Mouse (Mus musculus) gonadal fat pad, adult 2 months (tissue): ENCODE measurements at regions not wholly inside any gene's neighbourhood (a gene's known extent, or its start where the extent isn't known, plus 50 kb on each side); places are given as distances from the start of the nearest gene placed in this dataset.

ENCODE experiments used
- DNase-seq: peaks from one replicate; pipeline ENCODE4 v3.0.0-alpha.2; 2012; ENCODE audit warnings: low read depth

DNA sequence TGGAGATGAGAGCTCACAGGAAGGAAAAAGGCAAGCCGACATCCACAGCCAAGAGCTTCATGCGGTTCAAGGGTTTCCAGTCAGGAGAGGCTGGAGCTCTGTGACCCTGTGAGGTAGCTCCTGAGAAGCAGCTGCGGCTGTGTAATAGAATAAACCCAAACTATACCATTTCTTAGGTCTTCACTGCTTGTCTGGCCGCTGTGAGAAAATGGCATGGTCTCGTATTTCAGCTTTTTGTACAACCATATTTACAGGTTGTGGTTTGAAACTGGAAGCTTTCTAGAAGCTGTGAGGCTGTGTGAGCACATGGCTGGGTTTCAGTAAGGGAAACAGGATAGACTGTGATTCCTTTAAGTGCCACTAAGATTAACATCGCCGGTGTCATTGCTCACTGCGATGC is 388.6 kb upstream of the Gm11114 start:
- DNase-seq: no peak

DNA sequence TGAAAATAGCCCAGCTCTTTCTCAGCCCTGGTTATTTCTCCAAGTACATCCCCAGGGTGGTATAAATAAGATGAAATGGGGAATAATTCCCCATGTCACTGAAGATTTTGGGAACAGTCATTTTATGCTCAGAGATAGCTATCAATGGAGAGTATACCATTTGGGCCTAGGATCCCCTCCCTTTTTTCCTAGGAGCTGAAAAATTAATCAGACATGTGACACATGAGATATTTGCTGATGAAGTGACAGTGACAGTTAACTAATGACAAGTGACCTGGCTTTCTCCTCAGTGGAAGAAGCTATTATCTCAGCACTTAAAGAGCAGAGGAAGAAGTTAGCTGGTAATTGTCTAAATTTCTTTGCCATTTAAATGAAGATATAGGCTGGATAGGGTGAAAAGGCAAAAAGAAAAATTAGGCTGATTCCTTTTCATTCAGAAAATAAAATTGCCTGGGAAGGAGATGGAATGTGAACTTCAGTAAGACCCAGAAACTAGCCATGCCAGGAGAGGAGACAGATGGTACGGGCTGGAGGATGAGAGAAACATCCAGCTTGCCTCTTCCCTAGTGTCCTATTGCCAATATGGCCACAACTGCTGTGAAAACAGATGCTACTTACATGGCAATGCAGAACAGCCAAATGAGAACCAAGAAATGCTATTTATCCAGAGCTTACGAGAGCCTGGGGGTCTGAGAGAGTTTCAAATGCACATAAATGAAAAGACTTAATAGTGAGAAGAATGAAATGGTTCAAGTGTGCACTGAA is 376.1 kb upstream of the Gm11114 start:
- no peak for DNase-seq

DNA sequence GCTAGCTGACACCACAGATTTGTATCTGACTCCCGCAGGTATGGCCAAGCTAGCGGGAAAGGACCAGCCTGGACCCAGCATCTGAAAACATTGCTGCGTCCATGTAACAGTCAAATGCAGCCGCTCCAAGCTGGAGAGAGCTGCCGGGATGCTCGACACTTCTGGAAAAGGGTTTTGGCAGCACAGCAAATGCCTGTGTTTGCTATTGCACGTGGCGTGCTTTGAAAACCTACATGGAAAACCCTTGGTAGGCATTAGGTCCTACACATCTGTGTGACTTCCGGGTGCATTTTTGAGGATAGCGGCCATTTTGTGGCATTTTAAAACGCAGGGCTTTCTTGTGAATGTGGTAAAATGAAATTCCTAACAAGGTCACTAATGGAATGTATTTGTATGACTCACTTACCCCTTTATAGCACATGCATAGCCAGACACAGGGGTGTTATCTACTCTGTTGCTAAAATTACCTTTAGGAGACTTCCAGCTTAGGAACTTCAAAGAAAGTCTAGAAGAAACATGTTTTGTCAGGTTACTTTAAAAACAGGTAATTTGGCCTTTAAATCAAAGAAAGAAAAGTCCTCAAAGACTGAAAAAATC is 345.9 kb upstream of the Gm11114 start:
- no peak for DNase-seq

DNA sequence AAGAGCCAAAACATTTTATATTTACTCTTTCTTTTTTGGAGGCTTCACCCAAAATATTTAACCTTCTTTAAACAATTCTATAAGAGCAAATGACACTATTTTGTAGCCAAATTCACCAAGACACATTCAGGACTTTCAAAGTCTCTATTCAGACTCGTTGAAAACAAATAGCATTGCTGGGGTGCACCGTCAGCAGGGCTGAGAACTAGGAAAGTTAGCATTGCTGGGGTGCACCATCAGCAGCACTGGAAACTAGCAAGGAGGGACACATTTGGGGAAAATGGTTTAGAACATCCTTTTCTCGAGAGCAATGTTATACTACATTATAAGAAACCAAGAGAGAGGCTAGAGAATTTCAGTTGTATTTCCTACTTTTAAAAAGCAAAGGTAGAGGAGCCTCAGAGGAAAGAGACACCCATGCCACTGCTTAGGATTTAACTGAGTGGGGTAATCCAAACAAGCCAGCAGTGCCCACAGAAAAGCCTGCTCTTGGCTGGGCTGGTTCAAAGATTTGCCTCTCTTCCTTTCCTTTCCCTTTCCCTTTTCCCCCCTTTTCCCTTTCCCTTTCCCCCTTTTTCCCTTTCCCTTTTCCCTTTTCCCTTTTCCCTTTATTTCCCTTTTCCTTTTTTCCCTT is 342.5 kb upstream of the Gm11114 start:
- DNase-seq: no peak

DNA sequence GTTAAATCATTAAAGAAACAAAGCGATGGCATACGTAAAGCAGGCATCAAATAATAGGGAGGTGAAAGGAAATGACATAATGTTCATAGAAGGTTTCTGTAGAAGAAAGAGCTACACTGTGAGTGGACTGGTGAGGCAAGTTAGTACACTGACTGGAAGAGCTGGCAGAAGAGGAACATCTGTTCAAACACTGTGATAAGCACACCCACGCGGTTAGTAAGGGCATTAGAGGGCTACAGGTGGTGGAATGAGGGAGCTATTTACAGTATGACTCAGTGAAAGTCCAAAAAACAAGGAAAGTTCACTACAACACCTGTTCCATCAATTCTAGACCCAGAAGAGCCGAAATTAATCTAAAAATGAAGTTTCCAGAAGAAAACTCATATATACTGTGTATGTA is 335.1 kb upstream of the Gm11114 start:
- DNase-seq: no peak

DNA sequence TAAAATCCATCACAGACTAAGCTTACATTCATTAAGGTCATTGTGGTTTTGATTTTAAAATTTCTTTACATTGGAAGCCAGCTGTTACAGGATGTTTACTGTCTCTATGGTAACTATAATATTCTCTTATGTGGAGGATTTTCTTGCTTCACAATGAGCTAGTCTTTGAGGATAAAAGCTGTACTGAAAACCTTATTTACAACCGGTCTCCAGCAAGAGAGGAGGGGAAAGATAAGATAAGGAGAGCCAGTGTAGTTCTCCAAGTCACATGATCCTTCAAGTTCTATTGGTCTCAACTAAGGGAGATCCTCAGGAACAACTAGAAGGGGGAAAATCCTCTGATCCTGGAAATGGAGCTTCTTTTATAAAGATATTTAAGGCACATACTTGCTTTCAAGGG is 309.2 kb upstream of the Gm11114 start:
- no peak for DNase-seq

DNA sequence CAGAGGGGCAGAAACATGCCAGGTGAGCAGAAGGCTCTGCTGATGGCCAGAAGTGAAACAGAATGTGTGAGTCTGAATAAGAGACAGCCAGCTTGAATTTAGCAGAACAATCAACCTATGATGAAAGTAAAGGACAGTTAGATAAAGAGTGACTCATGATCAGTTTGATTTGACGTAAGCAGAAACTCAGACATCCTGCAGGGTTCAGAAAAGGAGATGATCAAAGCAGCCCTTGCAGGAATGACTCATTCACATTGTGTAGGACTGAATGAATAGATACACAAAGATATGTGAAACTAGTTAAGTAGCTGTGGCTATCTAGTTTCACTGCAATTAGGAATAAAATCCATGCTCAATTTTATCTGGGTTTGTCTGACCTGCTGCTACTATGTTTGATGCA is 301.2 kb upstream of the Gm11114 start:
- no peak for DNase-seq

DNA sequence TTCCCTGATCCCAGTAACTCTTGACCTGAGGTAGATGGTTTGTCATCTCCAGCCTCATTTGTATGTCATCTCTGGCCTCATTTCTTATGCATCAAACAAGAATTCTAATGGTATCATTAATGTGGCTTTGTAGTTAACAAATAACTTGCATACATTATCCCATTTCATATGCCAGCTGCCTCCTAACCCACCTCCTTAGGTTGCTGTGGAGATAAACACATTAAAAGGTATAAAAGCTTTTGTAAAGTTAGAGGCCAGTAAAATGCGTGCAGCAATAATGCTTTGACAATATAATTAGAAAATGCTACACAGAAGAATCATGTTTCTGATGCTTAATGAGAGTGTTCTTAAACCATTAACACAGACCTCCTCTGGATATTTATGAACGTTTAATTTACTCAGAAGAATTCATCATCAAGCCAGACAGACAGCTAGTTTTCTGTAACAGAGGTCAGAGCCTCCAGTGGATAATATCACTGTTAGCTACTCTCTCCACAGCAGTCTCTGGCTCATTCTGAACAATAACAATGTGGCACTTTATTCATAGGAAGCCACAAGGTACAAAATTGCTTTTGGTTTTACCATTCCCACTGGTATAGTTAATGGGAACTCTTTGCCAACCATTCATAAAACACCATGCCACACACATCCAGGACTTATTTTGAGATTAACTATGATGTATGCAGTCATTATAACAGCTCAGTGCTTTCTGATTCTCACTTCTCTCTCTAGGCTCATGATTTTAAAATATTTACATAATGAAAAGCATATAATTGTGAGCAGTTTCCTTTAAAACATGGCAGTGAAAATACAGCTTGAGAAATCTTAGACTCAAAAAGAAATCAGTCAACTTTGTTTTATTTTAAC is 264.2 kb upstream of the Gm11114 start:
- DNase-seq: no peak

DNA sequence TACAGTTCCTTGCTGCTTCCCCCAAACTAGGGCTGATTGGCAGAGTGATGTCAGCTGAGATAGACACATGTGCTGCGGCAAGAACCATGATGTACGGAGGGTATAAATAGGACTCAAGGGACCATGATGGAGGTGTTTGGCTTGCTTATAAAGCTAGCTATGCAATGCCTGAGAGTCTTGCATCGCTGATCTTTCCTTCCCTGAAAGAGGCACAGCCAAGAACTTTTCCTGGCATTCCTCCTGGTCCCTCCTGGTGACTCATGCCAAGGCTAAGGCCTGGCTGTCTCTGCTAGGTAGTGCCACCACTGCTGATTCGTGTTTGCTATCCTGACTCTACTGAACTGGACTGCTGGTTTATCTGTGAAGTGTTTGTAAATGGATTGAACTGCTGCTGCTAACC is 260.0 kb upstream of the Gm11114 start:
- no peak for DNase-seq

DNA sequence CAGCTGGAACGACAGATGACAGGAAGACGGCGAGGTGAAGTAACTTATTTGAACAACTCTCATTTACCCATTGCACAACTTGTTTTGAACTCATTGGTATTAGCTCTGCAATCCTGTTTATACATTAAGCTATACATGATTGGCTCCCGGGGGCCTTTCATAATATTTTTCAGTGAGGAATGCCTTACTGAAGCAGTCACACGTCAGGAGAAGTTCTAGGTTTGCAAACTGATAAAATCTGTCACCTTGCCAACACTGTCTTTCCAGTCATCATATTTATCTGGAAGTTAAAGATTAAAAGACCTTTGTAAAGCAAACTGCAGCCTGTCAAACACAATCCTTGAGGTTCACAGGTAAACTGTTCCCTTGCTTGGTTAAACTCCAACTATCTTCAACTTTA is 232.6 kb upstream of the Gm11114 start:
- DNase-seq: no peak

DNA sequence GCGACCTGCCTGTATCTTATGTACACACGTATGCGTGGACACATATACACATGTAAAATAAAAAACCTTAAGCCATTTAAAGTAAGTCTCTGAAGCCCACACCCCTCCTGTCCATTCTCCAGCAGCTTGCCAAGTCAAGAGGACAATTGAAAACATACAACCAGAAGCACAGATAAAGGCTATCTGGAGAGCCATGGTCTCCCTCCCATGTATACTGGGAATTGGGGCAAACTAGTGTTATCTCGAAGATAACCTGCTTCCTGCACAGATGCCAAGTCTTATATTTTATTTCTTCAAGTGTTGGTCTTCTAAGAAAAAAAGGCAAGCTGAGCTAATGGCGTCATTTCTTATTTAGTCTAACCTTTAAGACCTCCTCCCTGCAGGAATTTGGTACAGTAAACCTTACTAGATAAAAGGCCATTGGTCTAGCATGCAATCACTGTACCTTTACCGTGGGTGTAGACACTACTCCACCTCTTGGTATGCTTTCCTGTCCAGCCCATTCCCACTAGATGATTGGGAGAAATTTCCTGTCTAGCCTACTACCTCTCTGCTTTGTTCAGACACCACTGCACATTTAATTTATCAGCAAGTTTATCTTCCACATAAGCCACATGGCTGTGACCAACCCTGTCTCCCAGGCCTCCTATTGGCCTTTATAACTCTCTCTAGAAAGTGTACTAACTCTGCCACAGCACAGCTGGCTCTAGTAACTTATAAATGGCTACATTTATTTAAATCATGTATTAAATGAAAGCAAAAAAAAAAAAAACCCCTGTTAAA is 223.8 kb upstream of the Gm11114 start:
- no peak for DNase-seq

DNA sequence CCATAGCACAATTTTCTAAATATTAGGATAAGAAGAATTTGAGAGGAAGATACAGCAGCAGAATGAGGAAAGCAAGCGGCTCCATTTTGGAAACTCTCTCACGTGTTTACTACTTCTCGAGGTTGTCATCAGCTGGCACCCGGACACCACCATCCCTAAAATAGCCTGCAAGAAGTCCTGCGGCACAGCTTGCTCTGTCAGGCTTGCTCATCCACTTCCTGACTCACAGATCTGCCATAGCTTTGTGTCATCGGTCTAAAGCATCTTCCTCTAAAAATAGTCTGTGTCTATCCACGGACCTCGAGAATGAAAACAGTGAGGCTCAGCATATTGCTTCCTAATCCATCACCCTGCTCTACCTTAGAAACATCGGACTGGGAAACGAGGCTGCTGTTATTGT is 222.3 kb upstream of the Gm11114 start:
- no peak for DNase-seq

DNA sequence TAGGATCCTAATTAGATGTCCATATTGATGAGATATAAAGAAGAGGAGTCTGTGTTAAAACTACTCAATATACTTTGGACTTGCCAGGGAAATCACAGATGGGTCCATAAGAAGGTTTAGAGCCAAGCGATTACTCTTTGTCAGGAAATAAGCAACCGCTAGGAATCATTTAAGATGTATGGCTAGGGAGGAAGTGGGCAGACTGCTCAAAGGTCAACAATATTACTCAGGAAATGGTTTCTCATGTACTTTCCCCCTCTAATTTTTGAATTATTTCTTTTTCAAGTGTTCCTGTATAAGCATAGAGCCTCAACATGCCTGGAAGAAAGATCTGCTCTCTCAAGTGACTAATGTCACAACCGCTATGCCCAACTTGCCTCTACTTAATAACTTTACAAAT is 217.3 kb upstream of the Gm11114 start:
- no peak for DNase-seq

DNA sequence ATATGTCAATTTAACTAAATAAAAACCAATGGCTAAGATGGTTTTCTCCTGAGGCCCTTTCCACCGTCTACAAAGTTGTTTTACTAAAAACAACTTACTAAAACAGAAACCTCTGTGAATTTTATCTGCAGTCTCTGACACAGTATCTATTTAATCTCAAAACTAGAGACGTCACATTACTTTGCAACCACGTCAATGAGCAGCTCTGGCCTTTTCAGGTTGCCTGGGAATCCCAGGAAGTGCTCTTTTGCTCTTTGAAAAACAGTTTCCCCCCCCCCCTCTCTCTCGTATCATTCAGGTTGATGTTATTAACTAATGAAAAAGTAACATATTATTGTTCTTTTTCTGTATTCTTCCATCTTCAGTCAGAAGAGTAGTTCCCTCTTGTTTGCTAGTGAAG is 216.1 kb upstream of the Gm11114 start:
- no peak for DNase-seq

DNA sequence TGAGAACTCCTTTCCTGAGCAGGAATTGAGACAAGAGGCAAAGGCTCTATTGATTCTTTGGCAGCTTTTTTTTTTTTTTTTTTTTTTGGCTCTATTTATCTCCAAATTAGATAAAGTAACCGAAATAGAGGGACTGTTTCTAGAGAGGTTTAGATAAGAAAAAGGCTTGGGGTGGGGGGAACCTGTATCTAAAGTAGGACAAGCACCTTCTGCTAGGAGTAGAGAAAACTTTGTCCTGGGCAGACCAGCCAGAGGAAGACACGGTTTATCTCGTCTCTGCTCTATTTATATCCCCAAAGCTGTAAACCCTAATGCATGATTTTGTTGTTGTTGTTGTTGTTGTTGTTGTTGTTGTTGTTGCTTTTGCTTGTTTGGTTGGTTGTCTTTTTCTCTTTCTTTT is 199.6 kb upstream of the Gm11114 start:
- no peak for DNase-seq

DNA sequence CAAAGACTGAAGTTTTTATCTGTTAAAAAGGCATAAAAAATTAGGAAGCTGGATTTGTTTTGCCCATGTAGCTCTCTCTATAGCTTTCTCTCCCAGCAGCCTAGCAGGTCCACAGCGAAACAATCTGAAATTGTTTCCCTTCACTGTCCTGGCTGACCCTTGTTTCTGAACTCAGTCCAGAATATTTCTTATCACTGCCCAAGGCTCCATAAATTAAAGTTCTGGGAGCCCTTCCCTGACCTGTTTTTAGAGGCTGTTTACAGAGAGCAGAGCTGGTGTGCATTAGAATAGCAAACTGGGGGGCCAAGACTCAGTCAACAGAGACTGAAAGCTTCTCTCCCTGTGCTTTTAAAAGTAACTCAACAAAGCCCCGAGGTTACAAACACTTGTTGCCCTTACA is 198.3 kb upstream of the Gm11114 start:
- no peak for DNase-seq

DNA sequence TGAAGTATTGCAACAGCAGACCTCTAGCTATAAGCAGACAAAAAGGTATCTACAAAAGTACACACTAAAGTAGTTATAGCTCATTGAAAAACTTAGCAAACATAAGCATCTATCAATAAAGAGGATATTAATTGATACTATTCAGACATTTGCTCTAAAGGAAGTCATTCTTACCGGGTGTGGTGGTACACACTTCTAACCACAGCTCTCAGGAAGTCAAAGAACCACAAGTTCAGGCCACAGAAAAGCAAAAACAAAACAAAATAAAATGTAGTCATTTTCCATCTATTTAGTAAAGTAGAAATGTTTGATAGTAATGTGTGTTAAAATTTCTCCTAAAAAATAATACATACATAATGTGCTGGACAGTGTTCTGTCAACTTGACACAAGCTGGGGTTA is 192.5 kb upstream of the Gm11114 start:
- no peak for DNase-seq

DNA sequence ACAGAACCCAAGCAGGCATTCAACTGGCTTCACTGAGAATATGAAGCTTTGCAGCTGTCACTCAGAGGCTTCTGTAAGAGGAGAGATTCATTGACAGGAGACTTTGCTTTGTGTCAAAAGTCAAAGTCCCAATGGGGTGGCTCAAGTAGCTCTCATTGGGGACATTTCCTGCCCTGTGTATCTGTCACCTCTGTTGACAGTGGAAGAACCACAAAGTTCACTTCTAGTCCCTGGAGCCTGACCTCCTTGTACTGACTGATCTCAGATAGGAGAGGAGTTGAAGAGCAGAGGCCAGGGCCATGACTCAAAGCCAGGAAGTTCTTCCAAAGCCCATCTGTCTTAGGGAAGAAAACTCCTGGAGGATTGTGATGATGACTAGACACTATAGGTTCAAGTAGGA is 191.5 kb upstream of the Gm11114 start:
- DNase-seq: no peak

DNA sequence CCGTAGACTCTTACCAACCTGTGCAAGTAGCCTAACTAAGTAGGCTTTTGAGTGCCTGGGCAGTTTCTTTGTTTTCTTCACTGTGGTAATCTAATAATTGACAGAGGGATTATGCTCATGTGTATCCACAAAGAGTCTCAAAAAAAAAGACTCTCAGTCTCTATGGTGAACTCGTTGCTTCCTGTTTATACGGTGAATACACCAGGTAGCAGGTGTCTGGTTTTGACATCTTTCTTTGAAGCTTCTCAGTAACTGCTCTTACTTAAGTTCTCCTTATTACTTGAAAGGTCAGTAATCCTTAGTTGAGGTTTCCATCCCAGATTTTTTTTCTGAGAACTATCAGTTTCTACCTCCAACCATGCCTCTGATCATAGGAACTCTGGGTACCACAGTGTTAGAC is 188.9 kb upstream of the Gm11114 start:
- DNase-seq: no peak

DNA sequence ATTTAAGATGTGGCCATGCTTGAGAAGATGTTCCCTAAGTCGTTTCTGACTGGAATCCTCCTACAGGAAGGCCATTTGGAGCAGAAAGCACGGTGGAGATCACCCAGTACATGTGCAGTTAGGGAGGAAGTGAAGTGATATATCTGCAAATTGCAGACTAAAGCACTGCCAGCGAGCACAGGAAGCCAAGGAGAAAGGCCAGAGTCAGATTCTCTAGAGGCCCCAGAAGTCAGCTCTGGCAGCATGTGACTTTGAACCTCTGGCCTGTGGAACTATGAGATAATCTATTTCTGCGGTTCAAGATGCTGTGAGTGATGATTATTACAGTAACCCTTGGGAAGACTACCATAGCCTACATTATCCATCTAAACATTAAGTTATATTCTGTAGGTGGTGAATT is 186.8 kb upstream of the Gm11114 start:
- DNase-seq: no peak

DNA sequence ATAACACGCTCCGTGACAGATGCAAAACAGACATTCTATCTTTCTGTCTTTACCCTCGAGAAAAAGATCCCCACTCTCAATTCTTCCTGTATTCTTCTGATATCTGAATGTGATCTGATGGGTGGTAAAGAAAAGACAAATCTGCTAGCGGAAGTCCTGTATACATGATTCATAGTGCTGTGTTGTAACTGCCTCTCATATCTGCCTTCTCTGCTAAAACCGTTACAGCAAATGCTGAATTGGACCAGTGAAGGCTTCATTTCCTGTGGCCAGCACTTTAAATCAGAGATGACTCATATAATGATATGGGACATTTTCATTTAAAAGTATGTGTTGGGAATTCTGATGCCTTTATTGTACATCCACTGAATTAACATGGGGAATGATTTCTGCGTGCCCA is 186.0 kb upstream of the Gm11114 start:
- no peak for DNase-seq

DNA sequence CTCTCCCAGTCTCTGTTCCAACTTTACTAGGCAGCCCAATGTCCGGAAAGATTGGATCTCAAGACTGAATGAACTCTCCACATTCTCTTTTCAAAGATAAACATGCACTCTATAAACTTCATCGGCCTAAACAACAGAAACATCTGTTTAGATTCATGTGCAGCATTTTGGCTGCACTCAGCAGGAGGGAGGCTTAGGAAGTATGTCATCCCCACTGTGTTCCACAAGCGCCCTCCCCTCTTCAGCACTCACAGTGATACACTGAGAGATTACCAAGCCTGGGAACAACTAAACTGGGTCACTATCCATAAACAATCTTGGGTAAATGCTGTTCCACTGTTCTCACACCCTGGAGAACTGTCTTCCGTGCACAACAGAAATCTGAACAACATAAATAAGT is 185.5 kb upstream of the Gm11114 start:
- no peak for DNase-seq
